Mouse (Mus musculus) ES-E14 (cell line): ENCODE measurements around the gene Cfap58.

Experiments used
- HCFC1 ChIP-seq: IDR thresholded peaks from 2 replicates; pipeline ENCODE4 v1.6.1; 2012; ENCODE audit warnings: low read length, inconsistent platforms, borderline replicate concordance; ENCODE audit not compliant: insufficient read depth
- ZNF384 ChIP-seq: IDR thresholded peaks from 2 replicates; pipeline ENCODE4 v1.6.1; 2012; ENCODE audit warnings: low read depth, low read length, inconsistent platforms

DNA sequence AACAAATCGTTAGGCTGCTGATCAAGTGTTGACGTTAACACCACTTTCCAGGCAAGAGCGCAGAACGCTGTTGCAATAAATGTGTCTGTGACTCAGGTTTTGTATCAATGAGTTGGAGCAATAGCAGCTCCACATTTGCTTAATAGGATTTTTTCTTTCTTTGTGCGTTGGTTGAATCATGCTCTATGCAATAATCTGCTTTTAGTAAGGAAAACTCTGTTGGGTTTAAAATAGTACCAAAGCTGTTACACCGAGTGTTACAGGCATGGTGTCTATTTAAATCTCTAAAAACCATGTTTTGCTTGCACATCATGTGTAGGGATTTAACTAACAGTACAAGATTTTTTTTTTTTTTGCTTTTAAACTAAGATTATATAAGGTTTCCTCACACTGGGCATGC is 1.9 kb downstream of the Cfap58 start:
- TF ChIP-seq ZNF384 (no peak), HCFC1 (no peak)
